Mouse (Mus musculus): ENCODE data around the gene Arpc3. TPM values are rescaled to one million over a fixed set of nuclear protein-coding genes. Genes with fewer than 3 reads are reported as not detected.

Gene Arpc3
- 59.2 and 79.9 TPM in 2 replicates for polyA plus RNA-seq (2015; fragmentation: Nextera tagmentation; extraction: Ambion mirVana)

DNA sequence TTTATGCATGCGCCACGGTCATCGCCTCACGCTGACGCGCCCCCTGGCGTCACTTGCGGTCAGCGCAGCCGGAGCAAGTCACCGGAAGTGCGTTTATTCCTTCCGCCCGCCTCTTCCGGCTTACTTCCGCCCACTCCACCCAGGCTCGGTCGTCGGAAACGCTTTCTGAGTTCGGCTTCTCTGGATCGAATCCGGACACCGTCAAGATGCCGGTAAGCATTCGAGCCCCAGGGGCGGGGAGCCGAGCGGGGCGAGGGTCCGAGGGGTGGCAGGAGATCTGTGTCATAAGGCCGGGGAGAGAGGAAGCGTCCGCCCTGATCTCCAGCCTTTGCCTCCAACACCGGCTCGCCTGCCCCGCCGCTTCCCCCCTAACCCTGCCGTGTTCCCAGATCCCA lies at the start of gene Arpc3:
Gene Arpc3 (plus strand): TSS at position 93 of the 395 bp plus-strand sequence.

DNA sequence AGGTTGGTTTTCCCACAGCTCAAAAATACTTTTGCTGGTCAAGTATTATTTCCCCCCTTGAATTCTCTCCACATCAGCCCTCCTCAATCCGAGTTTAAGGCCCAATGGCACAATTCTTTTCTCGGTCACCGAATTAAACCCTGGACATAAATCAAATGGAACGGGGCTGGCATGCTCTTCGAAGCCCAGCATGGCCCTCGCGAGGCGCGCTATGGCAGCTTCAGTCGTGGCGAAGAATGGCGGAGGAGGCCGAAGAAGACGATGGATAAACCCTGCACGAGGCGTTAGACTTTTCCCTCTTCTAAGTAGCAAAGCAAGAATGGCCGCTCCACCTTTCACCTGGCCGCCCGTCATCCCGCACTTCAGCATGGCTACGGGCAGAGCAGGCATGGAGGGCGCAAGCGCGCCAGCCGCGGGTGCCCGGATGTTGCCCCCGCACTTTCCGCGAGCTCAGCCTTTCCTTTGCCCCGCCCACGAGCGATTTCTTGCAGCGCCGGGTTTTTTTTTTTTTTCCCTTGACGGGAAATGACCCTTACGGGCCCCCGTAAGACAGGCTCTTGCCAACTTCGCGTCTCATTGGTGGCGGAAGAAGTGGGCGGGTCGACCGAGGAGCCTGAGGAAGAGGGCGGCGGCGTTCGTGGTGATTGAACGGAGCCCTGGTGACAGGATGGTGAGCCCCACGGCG lies 37.7 kb upstream of the Arpc3 start, which contains the start of the genes Rad9b and Vps29:
Gene Rad9b (minus strand): TSS at position 427 of the 685 bp plus-strand sequence.
Gene Vps29 (plus strand): TSS at position 563 of the 685 bp plus-strand sequence.

DNA sequence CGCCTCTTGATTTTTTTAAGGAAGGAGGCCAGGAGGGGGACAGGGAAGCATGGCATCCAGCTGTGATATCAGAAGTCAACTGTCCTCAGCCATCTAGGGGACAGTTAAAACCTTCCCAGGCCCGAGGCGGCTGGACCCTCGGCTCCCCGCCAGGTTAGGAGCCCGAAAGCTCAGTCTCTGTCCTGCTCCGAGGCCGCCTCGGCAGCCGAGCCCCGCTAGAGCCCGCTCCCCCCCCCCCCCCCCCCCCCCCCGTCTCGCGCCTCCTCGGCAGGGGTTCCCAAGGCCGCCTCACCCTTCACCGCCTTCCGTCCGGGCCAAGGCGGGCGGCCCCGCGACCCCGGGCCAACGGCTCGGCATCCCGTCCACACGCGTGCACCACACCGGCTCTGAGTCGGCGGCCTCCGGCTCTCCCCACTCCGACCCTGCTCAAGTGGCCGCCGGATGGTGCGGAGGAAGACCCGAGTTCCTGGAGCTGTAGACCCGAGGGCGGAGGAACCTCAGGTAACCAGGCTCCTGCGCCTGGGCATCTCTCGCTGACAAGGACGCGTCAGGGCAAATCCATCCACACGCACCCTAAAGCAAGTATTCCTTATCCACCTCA lies 20.0 kb upstream of the Arpc3 start, which contains the start of gene Gpn3:
Gene Gpn3 (plus strand): TSS at position 286 of the 601 bp plus-strand sequence.

DNA sequence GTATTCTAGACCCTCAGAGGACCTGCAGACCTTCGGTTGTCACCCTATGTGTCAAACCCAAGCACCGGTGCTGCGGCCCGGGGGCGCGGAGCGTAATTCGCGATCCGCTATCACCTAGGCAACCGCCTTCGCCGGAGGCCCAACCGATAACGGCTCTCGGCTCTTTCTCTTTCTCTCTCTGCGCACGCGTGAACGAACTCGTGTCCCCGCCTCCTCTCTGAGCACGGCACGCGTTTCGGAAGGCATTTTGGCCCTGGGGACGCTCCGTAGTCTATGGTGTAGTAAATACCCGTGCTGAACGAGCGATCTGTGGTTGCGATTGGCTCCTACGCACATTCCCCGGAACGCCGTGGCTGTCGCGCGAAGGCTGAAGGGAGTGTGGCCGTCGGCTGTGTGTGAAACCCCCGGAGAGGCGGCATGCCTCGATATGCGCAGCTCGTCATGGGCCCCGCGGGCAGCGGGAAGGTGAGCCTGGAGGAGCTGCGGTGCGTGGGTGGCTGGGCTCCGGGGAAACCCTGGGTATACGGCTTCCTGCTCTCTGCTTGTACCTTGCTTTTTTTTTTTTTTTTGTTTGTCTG lies 19.4 kb upstream of the Arpc3 start, which contains the start of gene Fam216a:
Gene Fam216a (minus strand): TSS at position 173 of the 578 bp plus-strand sequence.

DNA sequence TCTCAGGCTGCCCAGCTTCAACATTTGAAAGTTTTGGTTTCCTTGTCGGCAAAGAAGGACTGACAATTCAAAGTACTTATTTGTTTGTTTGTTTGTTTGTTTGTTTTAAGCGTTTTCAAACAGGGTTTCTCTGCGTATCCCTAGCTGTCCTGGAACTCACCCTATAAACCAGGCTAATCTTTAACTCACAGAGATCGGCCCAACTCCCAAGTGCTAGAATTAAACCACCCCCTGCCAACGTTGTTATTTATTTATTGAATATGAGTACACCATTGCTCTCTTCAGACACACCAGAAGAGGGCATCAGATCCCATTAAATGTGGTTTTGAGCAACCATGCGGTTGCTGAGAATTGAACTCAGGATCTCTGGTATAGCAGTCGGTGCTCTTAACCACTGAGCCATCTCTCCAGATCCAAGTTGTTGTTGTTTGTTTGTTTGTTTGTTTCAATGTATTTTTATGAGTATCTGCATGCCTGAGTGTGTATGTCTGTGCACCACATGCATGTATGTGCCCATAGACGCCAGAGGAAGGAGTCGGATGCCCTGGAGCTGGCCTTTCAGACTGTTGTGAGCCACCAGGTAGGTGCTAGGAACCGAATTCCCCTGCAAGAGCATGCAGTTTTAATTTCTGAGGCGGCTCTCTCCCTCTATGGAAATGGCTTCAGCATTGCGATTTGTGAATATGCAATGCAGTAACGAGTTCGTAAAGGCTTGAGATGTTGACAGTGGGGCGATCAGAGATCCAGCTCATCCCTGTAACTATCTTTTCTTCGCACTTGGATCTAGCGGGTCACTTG lies 29.8 kb downstream of the Arpc3 start, which contains the start of gene Anapc7:
Gene Anapc7 (plus strand): TSS at position 423 of the 798 bp plus-strand sequence.

Other genes with a start within 250 kb of the Arpc3 start
- 91.7 and 104 TPM in 2 replicates for gene Ppp1cc, start 233.6 kb upstream of the Arpc3 start, polyA plus RNA-seq (2015; fragmentation: Nextera tagmentation; extraction: Ambion mirVana)
- gene Hvcn1, start 185.1 kb upstream of the Arpc3 start, polyA plus RNA-seq (2015; fragmentation: Nextera tagmentation; extraction: Ambion mirVana), result 5.9 and 7.2 TPM in 2 replicates
- 3.6 and 3.7 TPM in 2 replicates for gene Tctn1, start 127.4 kb upstream of the Arpc3 start, polyA plus RNA-seq (2015; fragmentation: Nextera tagmentation; extraction: Ambion mirVana)
- 9.0 and 10.3 TPM in 2 replicates for gene Pptc7, start 107.5 kb upstream of the Arpc3 start, polyA plus RNA-seq (2015; fragmentation: Nextera tagmentation; extraction: Ambion mirVana)
- gene Rad9b, start 37.6 kb upstream of the Arpc3 start, polyA plus RNA-seq (2015; fragmentation: Nextera tagmentation; extraction: Ambion mirVana), result 6.6 and 8.2 TPM in 2 replicates
- gene Vps29, start 37.5 kb upstream of the Arpc3 start, polyA plus RNA-seq (2015; fragmentation: Nextera tagmentation; extraction: Ambion mirVana), result 124 and 137 TPM in 2 replicates
- gene Gpn3, start 20.0 kb upstream of the Arpc3 start, polyA plus RNA-seq (2015; fragmentation: Nextera tagmentation; extraction: Ambion mirVana), result 37.4 and 40.1 TPM in 2 replicates
- gene Fam216a, start 19.5 kb upstream of the Arpc3 start, polyA plus RNA-seq (2015; fragmentation: Nextera tagmentation; extraction: Ambion mirVana), result 22.7 and 25.2 TPM in 2 replicates
- 24.2 TPM in 2 replicates for gene Anapc7, start 29.8 kb downstream of the Arpc3 start, polyA plus RNA-seq (2015; fragmentation: Nextera tagmentation; extraction: Ambion mirVana)
- 48.4 and 48.8 TPM in 2 replicates for gene Atp2a2, start 110.3 kb downstream of the Arpc3 start, polyA plus RNA-seq (2015; fragmentation: Nextera tagmentation; extraction: Ambion mirVana)
- 15.2 and 18.1 TPM in 2 replicates for gene Ift81, start 222.6 kb downstream of the Arpc3 start, polyA plus RNA-seq (2015; fragmentation: Nextera tagmentation; extraction: Ambion mirVana)